Mouse (Mus musculus) MN1 (cell line): ENCODE measurements around the gene Pkm.

ENCODE experiments used
- DNase-seq: peaks from one replicate; pipeline ENCODE4 v3.0.0-alpha.2; 2016; ENCODE audit warnings: low spot score

The Pkm gene

DNA sequence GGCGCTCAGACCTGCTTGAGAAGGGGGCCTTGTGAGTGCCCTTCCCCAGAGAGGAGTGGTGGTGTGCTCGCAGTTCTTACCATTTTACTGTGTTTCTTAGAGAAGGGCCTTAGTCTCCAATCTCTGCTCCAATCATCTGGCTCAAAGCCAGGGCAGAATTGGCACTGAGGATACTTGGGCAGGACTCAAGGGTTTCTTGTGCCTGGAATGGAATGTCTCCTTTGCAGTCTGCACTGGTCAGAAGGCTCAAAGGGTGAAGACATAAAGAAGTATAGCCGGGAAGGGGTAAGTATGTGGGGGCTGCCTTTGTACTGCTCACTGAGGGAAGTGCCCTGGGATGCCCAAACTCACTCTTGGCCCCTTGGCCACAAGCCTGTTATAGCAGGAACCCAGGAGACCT lies 53.1 kb downstream of the Pkm start:
- peak; percentile 42 for DNase-seq

- no peak for DNase-seq
Observed at GRCm38 (mm10) chr9:59716275-59716898, 60.2 kb downstream of the Pkm start.

GRCm38 (mm10) chr9:59718237-59718636 lies 62.1 kb downstream of the Pkm start:
- DNase-seq = no peak

DNA sequence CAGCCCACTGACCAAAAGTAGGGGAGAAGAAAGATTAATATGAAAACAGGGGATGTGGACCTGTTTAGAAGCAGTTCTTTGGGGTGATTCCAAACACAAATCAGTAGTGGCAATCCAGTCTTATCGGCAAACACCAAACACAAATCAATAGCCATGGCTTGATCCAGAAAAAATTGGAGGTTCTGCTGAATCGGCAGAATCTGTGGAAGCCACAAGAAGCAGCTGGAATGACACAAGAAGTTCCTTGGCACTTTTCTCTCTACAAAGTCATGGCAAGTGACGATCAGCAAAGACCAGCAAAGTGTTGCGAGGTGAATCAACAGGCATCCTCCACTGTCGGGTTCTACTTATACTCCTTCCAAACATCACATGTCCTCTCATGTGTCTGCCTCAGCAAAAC lies 65.0 kb downstream of the Pkm start:
- DNase-seq = no peak

DNA sequence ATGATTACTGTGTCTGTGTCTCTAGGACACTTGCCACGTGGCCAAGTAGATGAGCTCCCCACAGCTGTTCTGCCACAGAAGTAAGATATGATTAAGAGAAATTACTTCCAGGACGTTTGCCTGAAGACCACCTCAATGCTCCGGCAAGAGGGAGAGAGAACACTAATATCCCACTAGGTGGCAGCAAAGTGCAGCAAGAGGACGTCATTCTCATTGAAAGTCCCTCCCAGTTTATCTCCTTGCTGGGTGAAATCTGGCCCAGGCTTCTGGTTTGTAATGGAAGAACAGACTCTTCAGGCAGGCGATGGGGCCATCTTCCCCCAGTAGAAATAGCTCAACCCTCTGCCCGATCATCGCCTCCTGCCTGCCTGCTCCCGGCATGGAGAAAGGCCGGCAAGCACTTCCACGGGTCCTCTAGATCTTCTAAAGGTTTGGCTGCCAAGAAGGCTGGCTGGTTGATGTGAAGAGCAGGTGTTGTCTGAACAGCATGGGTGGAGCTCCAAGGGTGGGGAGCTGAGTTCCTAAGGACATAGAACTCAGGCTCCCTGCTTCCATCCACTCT lies 67.0 kb downstream of the Pkm start:
- DNase-seq = peak; percentile 88

- DNase-seq = peak; percentile 29
Observed at GRCm38 (mm10) chr9:59723791-59724442, 67.7 kb downstream of the Pkm start.

DNA sequence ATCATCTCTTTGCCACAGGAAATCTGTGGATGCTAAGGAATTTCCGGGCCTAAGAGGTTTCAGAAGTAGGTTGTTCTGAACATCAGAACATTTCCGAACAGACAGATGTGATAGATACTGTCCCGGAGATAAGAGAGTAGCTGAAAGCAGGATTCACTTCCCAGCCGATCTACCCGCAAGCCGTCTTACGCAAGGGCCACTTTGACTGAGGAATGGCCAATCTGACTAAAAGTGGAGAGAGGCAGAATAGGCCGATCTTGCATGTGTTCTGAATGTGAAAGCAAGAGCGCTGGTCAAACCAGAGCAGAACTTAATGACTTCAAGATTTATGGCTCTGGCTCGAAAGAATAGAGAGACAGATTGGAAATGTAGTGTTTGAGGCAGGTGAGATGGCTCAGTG lies 69.3 kb downstream of the Pkm start:
- DNase-seq = no peak

DNA sequence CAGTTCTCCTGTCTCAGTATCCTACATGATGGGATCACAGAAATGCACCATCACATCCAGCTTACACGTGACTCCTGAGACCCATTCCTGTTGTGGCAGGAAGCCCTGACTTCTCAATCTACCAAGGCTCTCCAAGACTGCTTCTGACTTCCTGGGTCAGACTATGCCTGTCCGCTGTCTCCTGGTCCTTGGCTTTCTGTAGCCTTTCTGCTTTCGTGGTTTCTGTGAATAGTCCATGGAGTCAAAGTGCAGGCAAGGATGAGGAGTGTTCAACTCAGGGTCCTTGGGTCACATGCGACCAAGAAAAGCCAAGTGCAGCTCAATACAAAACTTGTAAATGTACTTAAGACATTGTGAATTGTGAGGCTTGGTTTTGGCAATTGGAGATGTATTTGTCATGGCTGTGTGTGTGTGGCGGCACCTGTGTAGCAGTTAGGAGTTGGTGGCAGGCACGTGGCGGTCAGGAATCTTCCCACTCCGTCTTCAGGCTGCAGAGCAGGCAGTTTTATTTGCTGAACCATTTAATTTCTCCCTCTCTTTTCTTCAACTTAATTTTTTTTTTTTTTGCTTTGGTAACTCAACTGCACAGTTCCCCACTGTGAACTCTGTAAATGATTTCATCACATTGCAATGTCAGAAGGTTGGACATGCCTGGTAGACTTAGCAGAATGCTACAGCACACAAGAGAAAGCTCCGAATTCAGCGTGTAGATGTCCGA lies 71.6 kb downstream of the Pkm start:
- DNase-seq = no peak
